Mouse (Mus musculus): Measurements from ENCODE around the gene Hist1h3i. TPM values are rescaled to one million over a fixed set of nuclear protein-coding genes. Genes with fewer than 3 reads are reported as not detected.
"Not testable (repeated sequence)": the region's sequence is repeated elsewhere in the genome, so short reads cannot be mapped to it uniquely, and the experiment has no call there.

The Hist1h3i gene
- 70.6 and 84.8 TPM in 2 replicates for polyA plus RNA-seq (2014; fragmentation: Nextera tagmentation; extraction: Ambion mirVana)

DNA sequence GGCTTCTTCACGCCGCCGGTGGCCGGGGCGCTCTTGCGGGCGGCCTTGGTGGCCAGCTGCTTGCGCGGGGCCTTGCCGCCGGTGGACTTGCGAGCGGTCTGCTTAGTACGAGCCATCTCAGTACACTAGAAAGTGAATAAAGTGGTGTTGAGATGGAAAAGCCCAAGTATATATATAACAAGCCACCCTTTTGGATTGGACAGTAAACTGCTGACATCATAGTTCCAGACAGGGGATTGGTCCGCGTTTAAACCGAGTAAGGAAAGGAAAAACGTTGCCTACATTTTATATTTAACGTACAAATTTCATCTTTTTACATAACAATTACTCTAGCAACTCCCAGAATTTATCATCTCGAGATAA, at the start of gene Hist1h3i:
Gene Hist1h3i, minus strand, starts transcription at position 116 of the 363 bp plus-strand sequence.
- peak; percentile 70 for ATAC-seq (ENCODE audit: insufficient number of reproducible peaks, insufficient read depth, low FRiP score, low read depth)
- WGBS = 0% methylated on average over 14 of the region's 20 CpGs
- H3K27me3 ChIP-seq (ENCODE audit: control insufficient read depth, insufficient read depth, low read length) = no peaks in the 10 kb centered on the region

DNA sequence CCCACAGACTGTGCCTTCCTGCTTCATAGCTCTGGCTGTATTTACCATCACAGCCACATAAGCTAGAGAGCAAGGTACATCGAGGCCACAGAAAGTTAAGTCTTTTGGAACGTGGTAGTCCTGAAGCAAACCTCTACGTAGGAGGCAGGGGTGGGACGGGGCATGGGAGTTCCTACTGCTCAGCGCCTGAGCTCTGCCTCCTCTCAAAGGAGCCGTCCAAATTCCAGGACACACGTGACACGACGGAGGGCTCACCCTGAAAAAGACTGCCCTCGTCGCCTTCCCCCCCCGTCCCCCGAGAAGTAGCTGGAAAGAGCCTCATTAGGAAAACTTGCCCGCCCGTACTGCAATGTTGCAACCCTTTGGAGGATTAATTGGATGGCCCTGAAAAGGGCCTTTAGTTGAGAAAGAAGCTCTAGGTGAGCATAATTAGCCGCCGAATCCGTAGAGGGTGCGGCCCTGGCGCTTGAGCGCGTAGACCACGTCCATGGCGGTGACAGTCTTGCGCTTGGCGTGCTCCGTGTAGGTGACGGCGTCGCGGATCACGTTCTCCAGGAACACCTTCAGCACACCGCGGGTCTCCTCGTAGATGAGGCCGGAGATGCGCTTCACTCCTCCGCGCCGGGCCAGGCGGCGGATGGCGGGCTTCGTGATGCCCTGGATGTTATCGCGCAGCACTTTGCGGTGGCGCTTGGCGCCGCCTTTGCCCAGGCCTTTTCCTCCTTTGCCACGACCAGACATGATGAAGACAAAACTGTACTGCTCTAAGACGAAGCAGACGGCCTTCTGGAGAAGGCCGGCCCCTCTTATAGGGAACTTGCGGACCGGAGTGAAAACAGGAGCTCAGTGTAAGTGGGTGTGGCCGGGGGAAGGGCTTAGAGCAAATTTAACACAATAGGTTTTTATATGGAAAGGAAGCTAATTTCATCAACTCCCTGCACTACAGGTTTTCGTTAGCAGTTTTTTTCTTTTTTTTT, 48.5 kb upstream of the Hist1h3i start, which contains the start of gene Hist1h4n:
Gene Hist1h4n, minus strand, starts transcription at position 779 of the 977 bp plus-strand sequence.
- not testable (repeated sequence) for H3K4me1 ChIP-seq (ENCODE audit: control insufficient read depth in 2 of 2, insufficient read depth in 2 of 2, low read length in 2 of 2); H3K36me3 ChIP-seq (ENCODE audit: control insufficient read depth, insufficient read depth, low read length); H3K9me3 ChIP-seq (ENCODE audit: control insufficient read depth, low read length); H3K27me3 ChIP-seq (ENCODE audit: control insufficient read depth, insufficient read depth, low read length); H3K9ac ChIP-seq (ENCODE audit: low read length); H3K27ac ChIP-seq (replicated peaks in 1 of 2; ENCODE audit: control insufficient read depth in 1 of 2, insufficient read depth in 1 of 2, low read depth in 2 of 2, low read length in 2 of 2)
- WGBS = 0% methylated on average over 23 of the region's 58 CpGs
- peak; percentile 83 for ATAC-seq (ENCODE audit: insufficient number of reproducible peaks, insufficient read depth, low FRiP score, low read depth)
- H3K4me3 ChIP-seq (ENCODE audit: control insufficient read depth in 1 of 2, insufficient read depth in 1 of 2, low read depth in 1 of 2, low read length in 2 of 2) = peak within 1 kb of the TSS in 1 of 2 experiments; percentile 20; a peak in 2 of 4 replicates
- H3K4me2 ChIP-seq (ENCODE audit: low read length) = peak within 1 kb of the TSS; percentile 39; the same call in 1 of the 2 replicates

More for the DNA sequence above, at the start of gene Hist1h3i:
- Histone ChIP-seq H3K4me2 (ENCODE audit: low read length) (peak within 1 kb of the TSS; percentile 77), H3K9me3 (ENCODE audit: control insufficient read depth, low read length) (no peaks in the 10 kb centered on the region), H3K36me3 (ENCODE audit: control insufficient read depth, insufficient read depth, low read length) (no peaks in the 10 kb centered on the region), H3K4me3 (ENCODE audit: control insufficient read depth in 1 of 2, insufficient read depth in 1 of 2, low read depth in 1 of 2, low read length in 2 of 2) (peak within 1 kb of the TSS; percentile 44 to 52), H3K27ac (replicated peaks in 1 of 2; ENCODE audit: control insufficient read depth in 1 of 2, insufficient read depth in 1 of 2, low read depth in 2 of 2, low read length in 2 of 2) (peak within 1 kb of the TSS; percentile 84 to 87), H3K4me1 (ENCODE audit: control insufficient read depth in 2 of 2, insufficient read depth in 2 of 2, low read length in 2 of 2) (peaks cover 7 to 37% of the 10 kb centered on the region in 2 experiments), H3K9ac (ENCODE audit: low read length) (peak within 1 kb of the TSS; percentile 82)

DNA sequence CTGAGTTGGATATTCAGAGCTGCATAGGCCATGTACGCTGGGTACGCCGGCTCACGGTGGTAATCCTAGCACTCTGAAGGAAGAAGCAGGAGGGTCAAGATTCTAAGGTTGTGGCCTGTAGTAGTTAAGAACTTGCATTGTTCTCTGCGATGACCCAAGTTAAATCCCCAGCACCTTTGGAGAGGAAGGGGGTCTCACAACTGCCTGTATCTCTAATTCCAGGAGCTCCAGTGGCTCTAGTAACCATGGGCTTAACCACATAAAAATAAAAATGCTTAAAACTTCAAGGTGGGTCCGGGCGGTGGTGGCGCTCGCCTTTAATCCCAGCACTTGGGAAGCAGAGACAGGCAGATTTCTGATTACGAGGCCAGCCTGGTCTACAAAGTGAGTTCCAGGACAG, 47.2 kb upstream of the Hist1h3i start:
- H3K27ac ChIP-seq (replicated peaks in 1 of 2; ENCODE audit: control insufficient read depth in 1 of 2, insufficient read depth in 1 of 2, low read depth in 2 of 2, low read length in 2 of 2) = no peak overlapping the region

DNA sequence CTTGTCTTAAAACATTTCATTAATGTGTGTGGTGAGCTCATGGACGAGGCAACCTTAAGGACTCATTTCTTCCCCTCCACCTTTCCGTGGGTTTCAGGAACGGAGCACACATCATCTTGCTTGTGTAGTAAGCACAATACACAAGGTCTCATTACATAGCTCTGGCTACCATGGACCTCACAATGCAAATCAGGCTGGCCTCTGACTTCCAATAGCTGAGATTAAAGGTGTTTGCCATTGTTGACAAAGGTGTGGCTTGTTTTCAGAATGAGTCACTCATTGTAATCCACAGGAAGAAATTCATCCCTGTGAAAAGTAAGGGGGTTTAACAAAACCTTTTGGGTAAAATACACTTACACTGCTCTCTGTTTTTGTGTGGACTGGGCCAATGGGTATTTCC, 45.3 kb upstream of the Hist1h3i start:
- ATAC-seq (ENCODE audit: insufficient number of reproducible peaks, insufficient read depth, low FRiP score, low read depth) = no peak

More for the DNA sequence above, 47.2 kb upstream of the Hist1h3i start:
- Histone ChIP-seq H3K27me3 (ENCODE audit: control insufficient read depth, insufficient read depth, low read length) (no peaks in the 10 kb centered on the region), H3K9me3 (ENCODE audit: control insufficient read depth, low read length) (no peaks in the 10 kb centered on the region), H3K4me2 (ENCODE audit: low read length) (no peak overlapping the region), H3K4me3 (ENCODE audit: control insufficient read depth in 1 of 2, insufficient read depth in 1 of 2, low read depth in 1 of 2, low read length in 2 of 2) (no peak overlapping the region), H3K4me1 (ENCODE audit: control insufficient read depth in 2 of 2, insufficient read depth in 2 of 2, low read length in 2 of 2) (no peaks in the 10 kb centered on the region), H3K9ac (ENCODE audit: low read length) (no peak overlapping the region), H3K36me3 (ENCODE audit: control insufficient read depth, insufficient read depth, low read length) (no peaks in the 10 kb centered on the region)
- 88% methylated on average over 10 of the region's 10 CpGs for WGBS
- no peak for ATAC-seq (ENCODE audit: insufficient number of reproducible peaks, insufficient read depth, low FRiP score, low read depth)

DNA sequence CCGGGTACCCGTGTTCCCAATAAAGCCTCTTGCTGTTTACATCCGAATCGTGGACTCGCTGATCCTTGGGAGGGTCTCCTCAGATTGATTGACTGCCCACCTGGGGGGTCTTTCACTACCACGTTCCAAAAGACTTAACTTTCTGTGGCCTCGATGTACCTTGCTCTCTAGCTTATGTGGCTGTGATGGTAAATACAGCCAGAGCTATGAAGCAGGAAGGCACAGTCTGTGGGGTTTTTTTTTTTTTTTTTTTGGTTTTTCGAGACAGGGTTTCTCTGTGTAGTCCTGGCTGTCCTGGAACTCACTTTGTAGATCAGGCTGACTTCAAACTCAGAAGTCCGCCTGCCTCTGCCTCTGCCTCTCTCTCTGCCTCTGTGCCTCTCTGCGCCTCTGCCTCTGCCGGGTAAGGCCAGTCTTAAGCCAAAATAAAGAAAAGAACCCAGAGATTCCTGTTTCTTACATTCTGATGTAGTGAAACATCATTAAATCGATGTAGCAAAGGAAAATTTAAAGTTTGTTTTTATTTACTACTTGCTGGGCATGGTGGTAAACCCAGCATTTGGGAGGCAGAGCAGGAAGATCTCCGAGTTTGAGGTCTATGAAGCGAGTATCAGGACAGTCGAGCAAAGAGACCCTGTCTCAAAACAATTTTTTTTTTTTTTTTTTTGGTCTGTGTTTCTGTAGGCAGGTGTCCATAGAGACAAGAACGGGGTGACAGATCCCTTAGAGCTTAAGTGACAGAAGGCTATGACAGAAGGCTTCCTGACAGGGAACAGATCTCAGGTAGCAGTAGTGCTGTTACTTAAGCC, 37.1 kb upstream of the Hist1h3i start:
- H3K9ac ChIP-seq (ENCODE audit: low read length); ATAC-seq (ENCODE audit: insufficient number of reproducible peaks, insufficient read depth, low FRiP score, low read depth); H3K4me3 ChIP-seq (ENCODE audit: control insufficient read depth in 1 of 2, insufficient read depth in 1 of 2, low read depth in 1 of 2, low read length in 2 of 2); H3K27ac ChIP-seq (replicated peaks in 1 of 2; ENCODE audit: control insufficient read depth in 1 of 2, insufficient read depth in 1 of 2, low read depth in 2 of 2, low read length in 2 of 2); H3K4me1 ChIP-seq (ENCODE audit: control insufficient read depth in 2 of 2, insufficient read depth in 2 of 2, low read length in 2 of 2); H3K4me2 ChIP-seq (ENCODE audit: low read length); H3K36me3 ChIP-seq (ENCODE audit: control insufficient read depth, insufficient read depth, low read length); H3K9me3 ChIP-seq (ENCODE audit: control insufficient read depth, low read length); H3K27me3 ChIP-seq (ENCODE audit: control insufficient read depth, insufficient read depth, low read length): not testable (repeated sequence)
- WGBS = 68% methylated on average over 4 of the region's 16 CpGs

More for the DNA sequence above, 45.3 kb upstream of the Hist1h3i start:
- Histone ChIP-seq H3K27me3 (ENCODE audit: control insufficient read depth, insufficient read depth, low read length) (no peaks in the 10 kb centered on the region), H3K4me2 (ENCODE audit: low read length) (no peak overlapping the region), H3K36me3 (ENCODE audit: control insufficient read depth, insufficient read depth, low read length) (no peaks in the 10 kb centered on the region), H3K4me3 (ENCODE audit: control insufficient read depth in 1 of 2, insufficient read depth in 1 of 2, low read depth in 1 of 2, low read length in 2 of 2) (no peak overlapping the region), H3K9me3 (ENCODE audit: control insufficient read depth, low read length) (no peaks in the 10 kb centered on the region), H3K9ac (ENCODE audit: low read length) (no peak overlapping the region), H3K27ac (replicated peaks in 1 of 2; ENCODE audit: control insufficient read depth in 1 of 2, insufficient read depth in 1 of 2, low read depth in 2 of 2, low read length in 2 of 2) (no peak overlapping the region), H3K4me1 (ENCODE audit: control insufficient read depth in 2 of 2, insufficient read depth in 2 of 2, low read length in 2 of 2) (no peaks in the 10 kb centered on the region)
- WGBS = 87% methylated on average over 3 of the region's 3 CpGs

DNA sequence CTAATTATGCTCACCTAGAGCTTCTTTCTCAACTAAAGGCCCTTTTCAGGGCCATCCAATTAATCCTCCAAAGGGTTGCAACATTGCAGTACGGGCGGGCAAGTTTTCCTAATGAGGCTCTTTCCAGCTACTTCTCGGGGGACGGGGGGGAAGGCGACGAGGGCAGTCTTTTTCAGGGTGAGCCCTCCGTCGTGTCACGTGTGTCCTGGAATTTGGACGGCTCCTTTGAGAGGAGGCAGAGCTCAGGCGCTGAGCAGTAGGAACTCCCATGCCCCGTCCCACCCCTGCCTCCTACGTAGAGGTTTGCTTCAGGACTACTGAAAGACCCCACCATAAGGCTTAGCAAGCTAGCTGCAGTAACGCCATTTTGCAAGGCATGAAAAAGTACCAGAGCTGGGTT, 28.9 kb upstream of the Hist1h3i start:
- not testable (repeated sequence) for H3K9ac ChIP-seq (ENCODE audit: low read length); H3K27ac ChIP-seq (replicated peaks in 1 of 2; ENCODE audit: control insufficient read depth in 1 of 2, insufficient read depth in 1 of 2, low read depth in 2 of 2, low read length in 2 of 2); H3K36me3 ChIP-seq (ENCODE audit: control insufficient read depth, insufficient read depth, low read length); H3K4me1 ChIP-seq (ENCODE audit: control insufficient read depth in 2 of 2, insufficient read depth in 2 of 2, low read length in 2 of 2); H3K9me3 ChIP-seq (ENCODE audit: control insufficient read depth, low read length); H3K27me3 ChIP-seq (ENCODE audit: control insufficient read depth, insufficient read depth, low read length)
- peak; percentile 48; the same call in 1 of the 2 replicates for ATAC-seq (ENCODE audit: insufficient number of reproducible peaks, insufficient read depth, low FRiP score, low read depth)
- under 1% methylated on average over 13 of the region's 14 CpGs for WGBS
- H3K4me3 ChIP-seq (ENCODE audit: control insufficient read depth in 1 of 2, insufficient read depth in 1 of 2, low read depth in 1 of 2, low read length in 2 of 2) = peak overlapping the region in 1 of 2 experiments; percentile 23; a peak in 2 of 4 replicates
- peak overlapping the region; percentile 47; the same call in 1 of the 2 replicates for H3K4me2 ChIP-seq (ENCODE audit: low read length)

DNA sequence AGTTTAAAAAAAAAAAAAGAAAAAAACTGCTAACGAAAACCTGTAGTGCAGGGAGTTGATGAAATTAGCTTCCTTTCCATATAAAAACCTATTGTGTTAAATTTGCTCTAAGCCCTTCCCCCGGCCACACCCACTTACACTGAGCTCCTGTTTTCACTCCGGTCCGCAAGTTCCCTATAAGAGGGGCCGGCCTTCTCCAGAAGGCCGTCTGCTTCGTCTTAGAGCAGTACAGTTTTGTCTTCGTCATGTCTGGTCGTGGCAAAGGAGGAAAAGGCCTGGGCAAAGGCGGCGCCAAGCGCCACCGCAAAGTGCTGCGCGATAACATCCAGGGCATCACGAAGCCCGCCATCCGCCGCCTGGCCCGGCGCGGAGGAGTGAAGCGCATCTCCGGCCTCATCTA, 28.4 kb upstream of the Hist1h3i start, which contains the start of gene Hist1h4m:
Gene Hist1h4m, plus strand, starts transcription at position 208 of the 400 bp plus-strand sequence.
- Histone ChIP-seq H3K4me3 (ENCODE audit: control insufficient read depth in 1 of 2, insufficient read depth in 1 of 2, low read depth in 1 of 2, low read length in 2 of 2) (peak within 1 kb of the TSS in 1 of 2 experiments; percentile 23; a peak in 2 of 4 replicates), H3K4me2 (ENCODE audit: low read length) (peak within 1 kb of the TSS; percentile 47; the same call in 1 of the 2 replicates)
- H3K9me3 ChIP-seq (ENCODE audit: control insufficient read depth, low read length); H3K9ac ChIP-seq (ENCODE audit: low read length); H3K27me3 ChIP-seq (ENCODE audit: control insufficient read depth, insufficient read depth, low read length); H3K36me3 ChIP-seq (ENCODE audit: control insufficient read depth, insufficient read depth, low read length); H3K27ac ChIP-seq (replicated peaks in 1 of 2; ENCODE audit: control insufficient read depth in 1 of 2, insufficient read depth in 1 of 2, low read depth in 2 of 2, low read length in 2 of 2); H3K4me1 ChIP-seq (ENCODE audit: control insufficient read depth in 2 of 2, insufficient read depth in 2 of 2, low read length in 2 of 2): not testable (repeated sequence)
- no CpG with 5 or more reads among the region's 24 CpGs for WGBS
- ATAC-seq (ENCODE audit: insufficient number of reproducible peaks, insufficient read depth, low FRiP score, low read depth) = 0 out of 2 replicates have a peak, but pooled peaks have one; percentile 55

Data from heart, embryonic 14.5 days (tissue).